Mouse (Mus musculus) CH12.LX (cell line): ENCODE data around the gene Tekt4. TPM values are rescaled to one million over a fixed set of nuclear protein-coding genes. Genes with fewer than 3 reads are reported as not detected.

Experiments used
- DNase-seq: peaks from one replicate; pipeline ENCODE4 v3.0.0-alpha.2; 2013; ENCODE audit errors: extremely low read depth
- H3K27ac ChIP-seq: 2 replicates; pipeline ENCODE4 v1.5.1; 2012; ENCODE audit warnings: low read depth, mild to moderate bottlenecking, control low read depth, moderate library complexity; ENCODE audit not compliant: insufficient read depth
- H3K27me3 ChIP-seq: replicated peaks from 2 replicates; pipeline ENCODE3; 2012; ENCODE audit warnings: inconsistent platforms
- H3K36me3 ChIP-seq, 2 experiments: replicated peaks in 1 of 2; 2 replicates each; pipeline versions ENCODE3 to v1.6.1; 2012; ENCODE audit warnings: inconsistent platforms in 1 of 2, low read length in 1 of 2, mild to moderate bottlenecking in 1 of 2, mixed read lengths in 1 of 2, moderate library complexity in 1 of 2; ENCODE audit not compliant: control insufficient read depth in 1 of 2, insufficient read depth in 1 of 2
- H3K4me1 ChIP-seq, 2 experiments: 2 replicates each; pipeline ENCODE4 v1.6.1; 2012; ENCODE audit warnings: inconsistent platforms in 1 of 2, moderate library complexity in 1 of 2; ENCODE audit not compliant: insufficient read depth in 2 of 2, control insufficient read depth in 1 of 2
- H3K4me2 ChIP-seq: 2 replicates; pipeline ENCODE4 v1.6.1; 2012; ENCODE audit warnings: low read depth, mild to moderate bottlenecking, control low read depth; ENCODE audit not compliant: poor library complexity, insufficient read depth, severe bottlenecking
- H3K4me3 ChIP-seq, 3 experiments: fragments of 150-350 bp in 1 of 3; sonication (generic) in 1 of 3; replicated peaks in 1 of 3; 2 replicates each; pipeline versions ENCODE3 to v1.5.1; 2011 to 2012; ENCODE audit warnings: low read depth in 2 of 3, low read length in 2 of 3, mild to moderate bottlenecking in 2 of 3, moderate library complexity in 2 of 3, control low read depth in 1 of 3, improper control_type of control experiment in 1 of 3, inconsistent platforms in 1 of 3, mixed read lengths in 1 of 3; ENCODE audit not compliant: poor library complexity in 1 of 3
- H3K79me2 ChIP-seq: replicated peaks from 2 replicates; pipeline ENCODE4 v1.6.1; 2012; ENCODE audit warnings: mild to moderate bottlenecking, moderate library complexity; ENCODE audit not compliant: control insufficient read depth, poor library complexity, insufficient read depth, severe bottlenecking; ENCODE audit errors: extremely low read depth
- H3K9ac ChIP-seq: 2 replicates; pipeline ENCODE4 v1.6.1; 2012; ENCODE audit warnings: low read depth, mild to moderate bottlenecking, control low read depth, moderate library complexity; ENCODE audit not compliant: insufficient read depth
- H3K9me3 ChIP-seq: replicated peaks from 2 replicates; pipeline ENCODE3; 2012; ENCODE audit warnings: low read length, inconsistent platforms, mixed read lengths
- BHLHE40 ChIP-seq: IDR thresholded peaks from 2 replicates; pipeline ENCODE4 v1.6.1; 2011; ENCODE audit warnings: mild to moderate bottlenecking, low read depth, low read length, improper control_type of control experiment
- CHD1 ChIP-seq: IDR thresholded peaks from 2 replicates; pipeline ENCODE4 v1.6.1; 2012; ENCODE audit warnings: low read depth, low read length, improper control_type of control experiment, inconsistent platforms
- CTCF ChIP-seq, 2 experiments: IDR thresholded peaks in 1 of 2; conservative IDR thresholded peaks in 1 of 2; 2 replicates each; pipeline ENCODE4 v1.5.1; 2011 to 2012; ENCODE audit warnings: low read depth in 2 of 2, low read length in 2 of 2, improper control_type of control experiment in 1 of 2, inconsistent platforms in 1 of 2, mild to moderate bottlenecking in 1 of 2, moderate library complexity in 1 of 2
- ELF1 ChIP-seq: IDR thresholded peaks from 2 replicates; pipeline ENCODE4 v1.6.1; 2014; ENCODE audit warnings: low read depth, mild to moderate bottlenecking, inconsistent platforms, low read length, improper control_type of control experiment
- EP300 ChIP-seq: IDR thresholded peaks from 2 replicates; pipeline ENCODE4 v1.6.1; 2011; ENCODE audit warnings: low read length, improper control_type of control experiment
- ETS1 ChIP-seq: conservative IDR thresholded peaks from 2 replicates; pipeline ENCODE4 v1.6.1; 2012; ENCODE audit warnings: low read depth, mild to moderate bottlenecking, inconsistent platforms, low read length, improper control_type of control experiment, moderate library complexity
- IRF4 ChIP-seq: IDR thresholded peaks from 2 replicates; pipeline ENCODE4 v1.6.1; 2014; ENCODE audit warnings: low read depth, mild to moderate bottlenecking, inconsistent platforms, low read length, improper control_type of control experiment
- JUND ChIP-seq: conservative IDR thresholded peaks from 2 replicates; pipeline ENCODE4 v1.6.1; 2011; ENCODE audit warnings: low read depth, low read length, improper control_type of control experiment
- MAFK ChIP-seq: IDR thresholded peaks from 2 replicates; pipeline ENCODE4 v1.6.1; 2011; ENCODE audit warnings: low read length, improper control_type of control experiment; ENCODE audit not compliant: insufficient replicate concordance
- MAX ChIP-seq: IDR thresholded peaks from 2 replicates; pipeline ENCODE4 v1.6.1; 2011; ENCODE audit warnings: low read length, improper control_type of control experiment
- MEF2A ChIP-seq: IDR thresholded peaks from 2 replicates; pipeline ENCODE4 v1.6.1; 2014; ENCODE audit warnings: low read depth, mild to moderate bottlenecking, inconsistent platforms, low read length, improper control_type of control experiment, borderline replicate concordance
- MYC ChIP-seq: IDR thresholded peaks from 2 replicates; pipeline ENCODE4 v1.6.1; 2011; ENCODE audit warnings: low read depth, mild to moderate bottlenecking, improper control_type of control experiment, low read length
- NELFE ChIP-seq: IDR thresholded peaks from 2 replicates; pipeline ENCODE4 v1.6.1; 2011; ENCODE audit warnings: low read depth, low read length, improper control_type of control experiment
- PAX5 ChIP-seq: IDR thresholded peaks from 2 replicates; pipeline ENCODE4 v1.6.1; 2012; ENCODE audit warnings: low read length, inconsistent platforms, mixed read lengths
- POLR2A ChIP-seq: IDR thresholded peaks from 2 replicates; pipeline ENCODE4 v1.6.1; 2011; ENCODE audit warnings: low read depth, mild to moderate bottlenecking, improper control_type of control experiment, low read length
- RAD21 ChIP-seq: IDR thresholded peaks from 2 replicates; pipeline ENCODE4 v1.6.1; 2011; ENCODE audit warnings: low read depth, mild to moderate bottlenecking, low read length, improper control_type of control experiment, moderate library complexity
- SIN3A ChIP-seq: IDR thresholded peaks from 2 replicates; pipeline ENCODE4 v1.6.1; 2012; ENCODE audit warnings: low read length, improper control_type of control experiment, inconsistent platforms
- SMC3 ChIP-seq: IDR thresholded peaks from 2 replicates; pipeline ENCODE4 v1.6.1; 2011; ENCODE audit warnings: low read depth, low read length, improper control_type of control experiment
- TBP ChIP-seq: conservative IDR thresholded peaks from 2 replicates; pipeline ENCODE4 v1.6.1; 2011; ENCODE audit warnings: low read depth, low read length, improper control_type of control experiment
- TCF12 ChIP-seq: IDR thresholded peaks from 2 replicates; pipeline ENCODE4 v1.6.1; 2014; ENCODE audit warnings: low read depth, mild to moderate bottlenecking, inconsistent platforms, low read length, improper control_type of control experiment
- USF2 ChIP-seq: conservative IDR thresholded peaks from 2 replicates; pipeline ENCODE4 v1.6.1; 2011; ENCODE audit warnings: low read depth, low read length, improper control_type of control experiment
- ZKSCAN1 ChIP-seq: IDR thresholded peaks from 2 replicates; pipeline ENCODE4 v1.6.1; 2012; ENCODE audit warnings: low read depth, inconsistent platforms, low read length, improper control_type of control experiment, borderline replicate concordance
- ZMIZ1 ChIP-seq: IDR thresholded peaks from 2 replicates; pipeline ENCODE4 v1.6.1; 2012; ENCODE audit warnings: low read depth, mild to moderate bottlenecking, inconsistent platforms, low read length, improper control_type of control experiment
- dilution Hi-C: fragments of 300-500 bp; cut with MboI; formaldehyde crosslinking; loops from 2 replicates; pipeline ENCODE4 v1.14.3; 2020; ENCODE audit warnings: low sequenced_read_pairs; ENCODE audit not compliant: extremely low pct_unique_long_range_greater_than_20kb, extremely low pct_ligation_motif_present
- in situ Hi-C: fragments of 300-500 bp; cut with MboI; formaldehyde crosslinking; loops from 3 replicates; pipeline ENCODE4 v1.14.3; 2019; ENCODE audit warnings: low sequenced_read_pairs, low pct_ligation_motif_present, low pct_unique_long_range_greater_than_20kb, mixed read lengths
- polyA plus RNA-seq: library from polyadenylated mRNA; unstranded; fragments of >175 nt; gene quantifications from 2 replicates; pipeline ENCODE4 v1.2.1, GENCODE M21; 2012; ENCODE audit warnings: low read depth; ENCODE audit not compliant: insufficient read length
- total RNA-seq, 2 experiments: library from RNA; depleted of rRNA; stranded (reverse); fragments of 300-350 nt in 1 of 2; fragments of >200 nt in 1 of 2; gene quantifications; 2 replicates each; pipeline ENCODE4 v1.2.3; 2012 to 2014

Tekt4 gene
- total and polyA plus RNA-seq, 3 experiments: not detected

GRCm38 (mm10) chr17:25475946-25476744, 21.7 kb downstream of the Tekt4 start:
- Histone ChIP-seq H3K9me3 (no peaks in the 10 kb centered on the region), H3K27me3 (peaks cover 94% of the 10 kb centered on the region), H3K9ac (no peak overlapping the region), H3K27ac (no peak overlapping the region), H3K4me3 (no peak overlapping the region), H3K79me2 (no peaks in the 10 kb centered on the region), H3K36me3 (no peaks in the 10 kb centered on the region), H3K4me1 (peaks cover 0 to 9% of the 10 kb centered on the region in 2 experiments; a peak in 2 of 4 replicates), H3K4me2 (no peak overlapping the region)
- TF ChIP-seq NELFE (peak; percentile 29; the same call in 1 of the 2 replicates), ZMIZ1 (no peak), CTCF (conservative IDR thresholded peaks at IDR 0.05 in 1 of 2, IDR thresholded peaks at IDR 0.05 in 1 of 2; ENCODE audit: low read depth in 2 of 2, low read length in 2 of 2) (peak; percentile 81 to 88; a peak in 3 of 4 replicates), PAX5 (no peak), SMC3 (peak; percentile 93), JUND (no peak), RAD21 (peak; percentile 58)
- in situ Hi-C loops: loop anchor here (5.0 kb wide), 1 partner anchor 221 kb away; no protein-coding TSS in a partner anchor
- dilution Hi-C loops: no loop called here
- peak; percentile 60 for DNase-seq

GRCm38 (mm10) chr17:25480152-25480551, 25.7 kb downstream of the Tekt4 start:
- H3K9me3 ChIP-seq: no peaks in the 10 kb centered on the region
- no peaks in the 10 kb centered on the region for H3K36me3 ChIP-seq
- DNase-seq: no peak
- no peak overlapping the region for H3K27ac ChIP-seq
- peaks cover 93% of the 10 kb centered on the region for H3K27me3 ChIP-seq
- H3K4me1 ChIP-seq: no peaks in the 10 kb centered on the region
- H3K4me2 ChIP-seq: no peak overlapping the region
- no peak overlapping the region for H3K4me3 ChIP-seq
- no peaks in the 10 kb centered on the region for H3K79me2 ChIP-seq
- TF ChIP-seq ETS1 (no peak), MYC (no peak), BHLHE40 (no peak), TCF12 (no peak), MAX (no peak), JUND (no peak), ELF1 (no peak), PAX5 (no peak), TBP (no peak), CHD1 (no peak), ZMIZ1 (no peak), USF2 (no peak), ZKSCAN1 (no peak), POLR2A (no peak), EP300 (no peak), MEF2A (no peak), MAFK (no peak), IRF4 (no peak), SIN3A (no peak)
- dilution Hi-C loops (no loop called here), in situ Hi-C loops (no loop called here)
- no peak overlapping the region for H3K9ac ChIP-seq
